Mouse (Mus musculus) embryo, embryonic 10 days (tissue): ENCODE measurements at regions not wholly inside any gene's neighbourhood (a gene's known extent, or its start where the extent isn't known, plus 50 kb on each side); places are given as distances from the start of the nearest gene placed in this dataset.
"Not testable (repeated sequence)": the region's sequence is repeated elsewhere in the genome, so short reads cannot be mapped to it uniquely, and the experiment has no call there.

Experiments
- DNase-seq: peaks from one replicate; pipeline ENCODE4 v3.0.0-alpha.2; 2015; ENCODE audit warnings: low spot score

- DNase-seq = not testable (repeated sequence)
Measured at GRCm38 (mm10) chrX:103129347-103129746, 57.1 kb downstream of the Nap1l2 start.

DNA sequence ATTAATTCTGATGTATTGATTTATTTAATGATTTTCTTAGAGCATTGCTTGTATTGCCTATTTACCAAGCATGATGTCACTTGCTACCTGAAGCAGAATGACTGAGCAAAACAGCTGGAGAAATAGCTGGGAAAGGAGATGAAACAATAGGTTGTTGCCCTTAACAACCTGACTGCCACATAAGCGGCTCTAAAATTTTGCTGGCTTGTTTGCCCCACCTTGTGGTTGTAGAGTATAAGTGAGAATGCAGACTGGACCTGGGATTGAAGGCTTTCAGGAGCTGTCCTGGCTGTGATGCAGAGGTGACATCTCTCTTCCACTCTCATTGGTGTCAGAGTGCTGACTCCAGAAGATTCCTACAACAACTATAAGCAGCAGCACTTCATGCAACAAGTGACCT is 77.3 kb downstream of the Nap1l2 start:
- DNase-seq = peak; percentile 58

DNA sequence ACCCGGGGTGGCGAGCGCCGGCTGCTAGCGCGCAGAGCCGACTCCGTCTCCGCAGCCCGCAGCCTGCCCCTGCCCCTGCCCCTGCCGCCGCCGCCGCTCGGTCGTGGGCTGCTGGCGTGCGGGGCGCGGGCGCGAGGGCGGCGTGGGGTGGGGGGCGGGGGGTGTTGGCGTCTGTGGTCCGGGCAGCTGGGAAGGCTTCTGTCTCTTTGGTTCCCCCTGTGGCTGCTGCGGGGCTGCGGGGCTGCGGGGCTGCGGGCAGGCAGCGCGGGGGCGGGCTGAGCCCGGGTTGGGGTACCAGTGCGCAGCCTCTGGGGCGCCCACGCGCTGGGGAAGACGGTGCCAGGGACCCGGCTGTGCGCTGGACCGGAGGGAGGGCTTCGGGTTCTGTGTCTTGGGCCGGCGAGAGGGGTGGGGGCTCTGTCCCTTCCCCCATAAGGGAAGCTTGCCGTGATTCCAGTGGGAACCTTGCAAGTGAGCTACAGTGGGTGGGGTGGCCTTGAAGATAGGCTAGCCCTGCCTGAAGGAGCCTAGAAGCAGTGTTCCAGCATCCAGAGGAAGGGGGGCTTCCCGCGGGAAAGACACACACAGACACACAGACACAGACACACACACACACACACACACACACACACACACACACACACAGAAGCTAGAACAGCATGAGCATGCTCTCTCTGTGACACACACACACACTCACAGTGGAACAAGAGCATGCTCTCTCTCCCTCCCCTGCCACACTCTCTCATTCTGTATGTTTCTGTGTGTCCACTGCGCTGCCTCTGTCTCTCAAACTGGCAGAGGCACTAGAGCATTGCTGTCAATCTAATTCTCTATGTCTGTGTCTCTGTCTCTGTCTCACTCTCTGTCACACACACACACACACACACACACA is 118.5 kb downstream of the Nap1l2 start:
- not testable (repeated sequence) for DNase-seq

DNA sequence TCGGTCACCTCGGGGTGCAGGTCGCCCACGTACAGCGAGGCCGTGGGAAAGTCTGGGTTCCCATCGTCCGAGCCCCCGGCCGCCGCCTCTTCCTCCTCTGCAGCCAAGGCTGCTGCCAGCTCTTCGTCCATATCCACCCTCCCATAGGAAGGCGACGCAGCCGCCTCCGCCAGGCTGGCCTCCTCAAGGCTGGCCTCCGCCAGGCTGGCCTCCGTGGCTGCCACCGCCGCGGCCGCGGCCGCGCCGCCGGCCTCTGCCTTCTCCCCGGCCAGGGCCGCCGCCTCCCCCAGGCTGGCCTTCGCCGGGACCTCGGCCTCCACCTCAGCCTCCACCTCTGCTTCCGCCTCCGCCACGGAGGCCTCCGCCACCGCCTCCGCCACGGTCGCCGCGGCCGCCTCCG is 119.3 kb downstream of the Nap1l2 start:
- DNase-seq = not testable (repeated sequence)

GRCm38 (mm10) chrX:103026256-103027028 is 98.3 kb downstream of the 1700018G05Rik start:
- peak; percentile 84 for DNase-seq

DNA sequence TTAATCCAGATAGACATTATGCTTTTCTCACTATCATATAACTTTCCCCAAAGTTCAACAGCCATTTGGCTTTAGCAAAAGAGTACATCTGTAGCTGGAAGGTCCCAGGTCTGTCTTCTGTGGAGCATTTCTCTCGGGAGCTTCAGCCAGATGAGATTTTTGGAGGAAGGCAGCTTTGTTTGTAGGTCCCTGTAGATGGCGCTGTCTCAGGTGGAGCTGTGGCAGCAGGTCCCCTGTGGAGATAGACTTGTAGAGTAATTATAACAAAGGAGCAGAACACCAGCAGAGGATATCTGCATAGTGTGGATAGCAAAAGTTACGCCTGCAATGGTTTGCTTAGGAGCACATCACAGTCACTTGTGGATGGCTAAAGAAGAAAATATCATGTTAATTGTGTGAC is 97.3 kb downstream of the 1700018G05Rik start:
- peak; percentile 22 for DNase-seq

DNA sequence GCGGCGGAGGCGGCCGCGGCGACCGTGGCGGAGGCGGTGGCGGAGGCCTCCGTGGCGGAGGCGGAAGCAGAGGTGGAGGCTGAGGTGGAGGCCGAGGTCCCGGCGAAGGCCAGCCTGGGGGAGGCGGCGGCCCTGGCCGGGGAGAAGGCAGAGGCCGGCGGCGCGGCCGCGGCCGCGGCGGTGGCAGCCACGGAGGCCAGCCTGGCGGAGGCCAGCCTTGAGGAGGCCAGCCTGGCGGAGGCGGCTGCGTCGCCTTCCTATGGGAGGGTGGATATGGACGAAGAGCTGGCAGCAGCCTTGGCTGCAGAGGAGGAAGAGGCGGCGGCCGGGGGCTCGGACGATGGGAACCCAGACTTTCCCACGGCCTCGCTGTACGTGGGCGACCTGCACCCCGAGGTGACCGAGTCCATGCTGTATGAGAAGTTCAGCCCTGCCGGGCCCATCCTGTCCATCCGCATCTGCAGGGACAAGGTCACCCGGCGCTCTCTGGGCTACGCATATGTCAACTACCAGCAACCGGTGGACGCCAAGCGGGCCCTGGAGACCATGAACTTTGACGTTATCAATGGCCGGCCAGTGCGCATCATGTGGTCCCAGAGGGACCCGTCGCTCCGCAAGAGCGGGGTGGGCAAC is 85.4 kb downstream of the 1700018G05Rik start:
- not testable (repeated sequence) for DNase-seq

GRCm38 (mm10) chrX:103012298-103013243 is 84.4 kb downstream of the 1700018G05Rik start:
- DNase-seq = not testable (repeated sequence)

GRCm38 (mm10) chrX:102993956-102994355 is 65.8 kb downstream of the 1700018G05Rik start:
- DNase-seq = not testable (repeated sequence)
